Mouse (Mus musculus): ENCODE measurements at regions not wholly inside any gene's neighbourhood (a gene's known extent, or its start where the extent isn't known, plus 50 kb on each side); places are given as distances from the start of the nearest gene placed in this dataset.

GRCm38 (mm10) chr15:57543985-57544384 lies 66.6 kb upstream of the Slc22a22 start:
- no peaks in the 10 kb centered on the region for H3K27me3 ChIP-seq (ENCODE audit: insufficient read depth, low read length)
- H3K4me2 ChIP-seq = no peak overlapping the region
- peak; percentile 41 for TF ChIP-seq CTCF (IDR thresholded peaks at IDR 0.05; ENCODE audit: low read depth)
- no peaks in the 10 kb centered on the region for H3K4me1 ChIP-seq (ENCODE audit: insufficient read depth)
- WGBS = 68% methylated on average over 3 of the region's 3 CpGs
- DNase-seq (peak; percentile 38), ATAC-seq (ENCODE audit: insufficient read depth) (no peak)
- no peaks in the 10 kb centered on the region for H3K9me3 ChIP-seq (ENCODE audit: low read depth, low read length)
- H3K4me3 ChIP-seq (ENCODE audit: low read depth, low read length) = no peak overlapping the region
- no peak overlapping the region for H3K27ac ChIP-seq (ENCODE audit: low read depth)
- no peaks in the 10 kb centered on the region for H3K36me3 ChIP-seq (ENCODE audit: insufficient read depth)
- no peak overlapping the region for H3K9ac ChIP-seq

DNA sequence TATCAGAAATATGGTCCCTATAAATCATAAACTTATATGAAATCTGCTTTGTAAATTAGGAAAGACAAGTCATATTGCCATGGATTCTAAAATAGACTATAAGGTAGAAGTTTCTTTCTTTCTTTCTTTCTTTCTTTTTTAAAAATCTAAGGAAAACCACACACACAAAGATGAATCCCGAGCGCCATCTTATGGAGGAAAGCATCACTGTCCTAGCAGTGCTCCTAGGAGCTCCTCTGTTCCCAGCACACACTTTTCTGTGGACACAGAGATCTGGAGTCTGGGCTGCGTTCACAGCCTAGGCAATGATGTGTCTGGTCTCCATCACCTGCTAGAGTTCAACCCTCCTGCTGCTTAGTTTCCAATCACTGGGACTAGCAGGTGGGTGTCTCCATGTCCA lies 65.2 kb upstream of the Slc22a22 start:
- DNase-seq (peak; percentile 47), ATAC-seq (ENCODE audit: insufficient read depth) (no peak)
- no peaks in the 10 kb centered on the region for H3K36me3 ChIP-seq (ENCODE audit: insufficient read depth)
- 21% methylated on average over 3 of the region's 3 CpGs for WGBS
- no peak overlapping the region for H3K9ac ChIP-seq
- no peaks in the 10 kb centered on the region for H3K4me1 ChIP-seq (ENCODE audit: insufficient read depth)
- TF ChIP-seq CTCF (IDR thresholded peaks at IDR 0.05; ENCODE audit: low read depth) = peak; percentile 20; the same call in 1 of the 2 replicates
- no peaks in the 10 kb centered on the region for H3K9me3 ChIP-seq (ENCODE audit: low read depth, low read length)
- H3K4me2 ChIP-seq = no peak overlapping the region
- H3K4me3 ChIP-seq (ENCODE audit: low read depth, low read length) = no peak overlapping the region
- no peak overlapping the region for H3K27ac ChIP-seq (ENCODE audit: low read depth)
- H3K27me3 ChIP-seq (ENCODE audit: insufficient read depth, low read length) = no peaks in the 10 kb centered on the region

- Histone ChIP-seq H3K36me3 (ENCODE audit: insufficient read depth) (no peaks in the 10 kb centered on the region), H3K27me3 (ENCODE audit: insufficient read depth, low read length) (no peaks in the 10 kb centered on the region), H3K4me3 (ENCODE audit: low read depth, low read length) (no peak overlapping the region), H3K27ac (ENCODE audit: low read depth) (no peak overlapping the region), H3K9me3 (ENCODE audit: low read depth, low read length) (no peaks in the 10 kb centered on the region), H3K9ac (no peak overlapping the region), H3K4me1 (ENCODE audit: insufficient read depth) (no peaks in the 10 kb centered on the region), H3K4me2 (no peak overlapping the region)
- ATAC-seq (ENCODE audit: insufficient read depth) = no peak
- DNase-seq = no peak
- TF ChIP-seq CTCF (IDR thresholded peaks at IDR 0.05; ENCODE audit: low read depth) = no peak
- WGBS = 50% methylated on average over 2 of the region's 2 CpGs
Measured at GRCm38 (mm10) chr15:57535514-57535913, 58.1 kb upstream of the Slc22a22 start.
